Mouse (Mus musculus) MEL (cell line): ENCODE data around the gene B230217C12Rik. TPM values are rescaled to one million over a fixed set of nuclear protein-coding genes. Genes with fewer than 3 reads are reported as not detected.

Experiments
- DNase-seq: peaks from one replicate; pipeline ENCODE4 v3.0.0; 2011; ENCODE audit warnings: low read depth, low spot score
- H3K27ac ChIP-seq: 2 replicates; pipeline ENCODE4 v1.5.1; 2012; ENCODE audit warnings: low read depth, mild to moderate bottlenecking, control low read depth, low read length, moderate library complexity; ENCODE audit not compliant: control insufficient read depth
- H3K27me3 ChIP-seq, 2 experiments: fragments of 150-350 bp in 1 of 2; sonication (generic) in 1 of 2; 2 replicates each; pipeline ENCODE4 v1.6.1; 2012; ENCODE audit warnings: low read length in 2 of 2, mild to moderate bottlenecking in 2 of 2, improper control_type of control experiment in 1 of 2, moderate library complexity in 1 of 2; ENCODE audit not compliant: insufficient read depth in 2 of 2, control insufficient read depth in 1 of 2
- H3K36me3 ChIP-seq, 2 experiments: 2 replicates each; pipeline ENCODE4 v1.6.1; 2012 to 2014; ENCODE audit warnings: low read length in 2 of 2, improper control_type of control experiment in 1 of 2, inconsistent platforms in 1 of 2, mild to moderate bottlenecking in 1 of 2; ENCODE audit not compliant: insufficient read depth in 2 of 2, control insufficient read depth in 1 of 2
- H3K4me1 ChIP-seq, 2 experiments: fragments of 150-350 bp in 1 of 2; sonication (generic) in 1 of 2; 2 replicates each; pipeline ENCODE4 v1.6.1; 2012; ENCODE audit warnings: low read length in 2 of 2, improper control_type of control experiment in 1 of 2, mild to moderate bottlenecking in 1 of 2; ENCODE audit not compliant: insufficient read depth in 2 of 2, control insufficient read depth in 1 of 2
- H3K4me3 ChIP-seq, 2 experiments: fragments of 150-350 bp in 1 of 2; sonication (generic) in 1 of 2; 2 replicates each; pipeline ENCODE4 v1.5.1; 2012; ENCODE audit warnings: low read depth in 2 of 2, low read length in 2 of 2, mild to moderate bottlenecking in 2 of 2, moderate library complexity in 2 of 2, control low read depth in 1 of 2, improper control_type of control experiment in 1 of 2; ENCODE audit not compliant: control insufficient read depth in 1 of 2, insufficient read depth in 1 of 2
- H3K79me2 ChIP-seq: 2 replicates; pipeline ENCODE4 v1.6.1; 2012; ENCODE audit warnings: mild to moderate bottlenecking, low read length, moderate library complexity; ENCODE audit not compliant: control insufficient read depth, poor library complexity, insufficient read depth
- H3K9ac ChIP-seq: 2 replicates; pipeline ENCODE4 v1.6.1; 2012; ENCODE audit warnings: low read depth, mild to moderate bottlenecking, control low read depth, low read length, moderate library complexity; ENCODE audit not compliant: control insufficient read depth, poor library complexity, severe bottlenecking
- H3K9me3 ChIP-seq: fragments of 150-350 bp; sonication (generic); replicated peaks from 2 replicates; pipeline ENCODE4 v1.6.1; 2012; ENCODE audit warnings: mild to moderate bottlenecking, low read length, improper control_type of control experiment, moderate library complexity; ENCODE audit not compliant: insufficient read depth
- ELF1 ChIP-seq: IDR thresholded peaks from 2 replicates; pipeline ENCODE4 v1.6.1; 2014; ENCODE audit warnings: low read depth, mild to moderate bottlenecking, inconsistent platforms, low read length, improper control_type of control experiment, moderate library complexity
- EP300 ChIP-seq, 2 experiments: IDR thresholded peaks; 2 replicates each; pipeline ENCODE4 v1.6.1; 2011; ENCODE audit warnings: improper control_type of control experiment in 2 of 2, low read length in 2 of 2, low read depth in 1 of 2, mild to moderate bottlenecking in 1 of 2
- ETS1 ChIP-seq: IDR thresholded peaks from 2 replicates; pipeline ENCODE4 v1.6.1; 2012; ENCODE audit warnings: low read depth, mild to moderate bottlenecking, inconsistent platforms, low read length, improper control_type of control experiment, moderate library complexity
- GATA1 ChIP-seq: IDR thresholded peaks from 2 replicates; pipeline ENCODE4 v1.6.1; 2011; ENCODE audit warnings: low read depth, low read length, improper control_type of control experiment
- MAX ChIP-seq: IDR thresholded peaks from 2 replicates; pipeline ENCODE4 v1.6.1; 2011; ENCODE audit warnings: low read length, improper control_type of control experiment
- MAZ ChIP-seq: IDR thresholded peaks from 2 replicates; pipeline ENCODE4 v1.6.1; 2012; ENCODE audit warnings: low read depth, mild to moderate bottlenecking, inconsistent platforms, low read length, improper control_type of control experiment
- MXI1 ChIP-seq: IDR thresholded peaks from 2 replicates; pipeline ENCODE4 v1.6.1; 2011; ENCODE audit warnings: mild to moderate bottlenecking, low read depth, low read length, improper control_type of control experiment
- MYC ChIP-seq: IDR thresholded peaks from 2 replicates; pipeline ENCODE4 v1.6.1; 2011; ENCODE audit warnings: low read depth, mild to moderate bottlenecking, low read length, improper control_type of control experiment, moderate library complexity
- NELFE ChIP-seq: IDR thresholded peaks from 2 replicates; pipeline ENCODE4 v1.6.1; 2011; ENCODE audit warnings: low read depth, low read length, improper control_type of control experiment
- POLR2A ChIP-seq, 2 experiments: IDR thresholded peaks; 2 replicates each; pipeline ENCODE4 v1.6.1; 2011 to 2012; ENCODE audit warnings: low read length in 2 of 2, mild to moderate bottlenecking in 2 of 2, control low read depth in 1 of 2, improper control_type of control experiment in 1 of 2, low read depth in 1 of 2, moderate library complexity in 1 of 2; ENCODE audit not compliant: control insufficient read depth in 1 of 2, insufficient read depth in 1 of 2, poor library complexity in 1 of 2
- POLR2AphosphoS2 ChIP-seq: IDR thresholded peaks from 2 replicates; pipeline ENCODE4 v1.6.1; 2011; ENCODE audit warnings: low read length, improper control_type of control experiment
- SIN3A ChIP-seq: IDR thresholded peaks from 2 replicates; pipeline ENCODE4 v1.6.1; 2012; ENCODE audit warnings: low read length, improper control_type of control experiment, inconsistent platforms
- TAL1 ChIP-seq: IDR thresholded peaks from 2 replicates; pipeline ENCODE4 v1.6.1; 2012; ENCODE audit warnings: mild to moderate bottlenecking, inconsistent platforms, low read length, moderate library complexity, mixed read lengths
- TBP ChIP-seq: IDR thresholded peaks from 2 replicates; pipeline ENCODE4 v1.8.0; 2011; ENCODE audit warnings: low read depth, low read length, improper control_type of control experiment
- TCF12 ChIP-seq: IDR thresholded peaks from 2 replicates; pipeline ENCODE4 v1.6.1; 2014; ENCODE audit warnings: low read depth, mild to moderate bottlenecking, inconsistent platforms, low read length, improper control_type of control experiment, moderate library complexity
- USF2 ChIP-seq, 2 experiments: IDR thresholded peaks; 2 replicates each; pipeline ENCODE4 v1.6.1; 2011 to 2012; ENCODE audit warnings: improper control_type of control experiment in 2 of 2, low read length in 2 of 2, borderline replicate concordance in 1 of 2, inconsistent platforms in 1 of 2, low read depth in 1 of 2, mild to moderate bottlenecking in 1 of 2; ENCODE audit not compliant: insufficient read depth in 1 of 2
- polyA plus RNA-seq, 2 experiments: library from polyadenylated mRNA; stranded (reverse) in 1 of 2; unstranded in 1 of 2; fragments of >175 nt in 1 of 2; fragments of >200 nt in 1 of 2; gene quantifications; 2 replicates each; pipeline versions ENCODE4 v1.2.1 to v1.2.4; 2012; ENCODE audit warnings: low replicate concordance in 2 of 2, low read depth in 1 of 2; ENCODE audit not compliant: insufficient read length in 2 of 2, insufficient read depth in 1 of 2, missing spikeins in 1 of 2
- total RNA-seq: library from RNA; depleted of rRNA; stranded (reverse); fragments of 300-350 nt; gene quantifications from 2 replicates; pipeline ENCODE4 v1.2.3, GENCODE M21; 2012

Gene B230217C12Rik
- total and polyA plus RNA-seq, 3 experiments: 0.81 TPM; not detected in 2

GRCm38 (mm10) chr11:97880362-97880761, 39.8 kb downstream of the B230217C12Rik start:
- Histone ChIP-seq H3K9me3 (no peaks in the 10 kb centered on the region), H3K4me1 (peaks cover 0 to 5% of the 10 kb centered on the region in 2 experiments; a peak in 1 of 4 replicates), H3K27ac (no peak overlapping the region), H3K9ac (no peak overlapping the region), H3K27me3 (no peaks in the 10 kb centered on the region), H3K4me3 (no peak overlapping the region)
- no peak for DNase-seq
- no peak for TF ChIP-seq POLR2AphosphoS2
- TF ChIP-seq TBP: peak; percentile 62; the same call in 1 of the 2 replicates
- TF ChIP-seq, all 39 proteins: peak for 1
- peaks cover 0 to 6% of the 10 kb centered on the region in 2 experiments; a peak in 2 of 4 replicates for H3K36me3 ChIP-seq
- peaks cover 1% of the 10 kb centered on the region; the same call in 1 of the 2 replicates for H3K79me2 ChIP-seq

- Histone ChIP-seq H3K27ac (peak overlapping the region; percentile 98), H3K79me2 (peaks cover 1% of the 10 kb centered on the region; the same call in 1 of the 2 replicates), H3K9me3 (no peaks in the 10 kb centered on the region), H3K4me1 (peaks cover 0 to 11% of the 10 kb centered on the region in 2 experiments; a peak in 2 of 4 replicates), H3K36me3 (peaks cover 0 to 8% of the 10 kb centered on the region in 2 experiments; a peak in 2 of 4 replicates), H3K27me3 (no peaks in the 10 kb centered on the region), H3K4me3 (peak overlapping the region; percentile 55 to 92), H3K9ac (peak overlapping the region; percentile 91)
- peak; percentile 65; the same call in 1 of the 2 replicates for TF ChIP-seq NELFE
- TF ChIP-seq MYC: 0 out of 2 replicates have a peak, but pooled peaks have one; percentile 45
- no peak; the same call in 1 of the 2 replicates for TF ChIP-seq SIN3A
- peak; percentile 24; the same call in 1 of the 2 replicates for TF ChIP-seq MAZ
- no peak for TF ChIP-seq MAX
- TF ChIP-seq EP300 (IDR thresholded peaks at IDR 0.05; ENCODE audit: low read depth in 1 of 2, low read length in 2 of 2): peak in 1 of 2 experiments; percentile 56; a peak in 1 of 4 replicates
- TF ChIP-seq USF2 (IDR thresholded peaks at IDR 0.05; ENCODE audit: borderline replicate concordance in 1 of 2, insufficient read depth in 1 of 2, low read depth in 1 of 2, low read length in 2 of 2): no peak
- TF ChIP-seq ELF1: peak; percentile 84
- no peak for TF ChIP-seq TAL1
- TF ChIP-seq TBP: 0 out of 2 replicates have a peak, but pooled peaks have one; percentile 65
- TF ChIP-seq ETS1: 0 out of 2 replicates have a peak, but pooled peaks have one; percentile 42
- TF ChIP-seq MXI1: peak; percentile 63; the same call in 1 of the 2 replicates
- TF ChIP-seq TCF12: 0 out of 2 replicates have a peak, but pooled peaks have one; percentile 9
- TF ChIP-seq GATA1: no peak
- TF ChIP-seq POLR2A (IDR thresholded peaks at IDR 0.05; ENCODE audit: control insufficient read depth in 1 of 2, insufficient read depth in 1 of 2, low read depth in 1 of 2, low read length in 2 of 2, poor library complexity in 1 of 2): peak; percentile 40 to 68; a peak in 2 of 4 replicates
- peak; percentile 90 for DNase-seq
Measured at GRCm38 (mm10) chr11:97883542-97883917, 43.0 kb downstream of the B230217C12Rik start.
